Mouse (Mus musculus): ENCODE data around the gene Dhx30. TPM values are rescaled to one million over a fixed set of nuclear protein-coding genes. Genes with fewer than 3 reads are reported as not detected.

Dhx30 gene
- 164 TPM for polyA plus RNA-seq (2017; shearing (Covaris generic))

GRCm38 (mm10) chr9:110117779-110118139, at the start of gene Dhx30:
TSS of gene Dhx30 (minus strand) at chr9:110117830.

GRCm38 (mm10) chr9:110116977-110117778, 452 bp downstream of the Dhx30 start, which contains the start of gene Smarcc1:
TSS of gene Smarcc1 (plus strand) at chr9:110117708.

Other genes starting within 250 kb of the Dhx30 start
- gene Cdc25a, start 242.3 kb downstream of the Dhx30 start, polyA plus RNA-seq (2017; shearing (Covaris generic)) = 9.8 TPM
- 77.7 TPM for gene Map4, start 186.4 kb downstream of the Dhx30 start, polyA plus RNA-seq (2017; shearing (Covaris generic))
- 45.3 TPM for gene Smarcc1, start 122 bp downstream of the Dhx30 start, polyA plus RNA-seq (2017; shearing (Covaris generic))
- gene Cspg5, start 126.0 kb upstream of the Dhx30 start, polyA plus RNA-seq (2017; shearing (Covaris generic)) = not detected
- gene Elp6, start 187.3 kb upstream of the Dhx30 start, polyA plus RNA-seq (2017; shearing (Covaris generic)) = 16.1 TPM
- gene Scap, start 215.5 kb upstream of the Dhx30 start, polyA plus RNA-seq (2017; shearing (Covaris generic)) = 43.2 TPM